Mouse (Mus musculus) v-Abl transformed pro-B cells (cell line): Measurements from ENCODE around the gene F830045P16Rik.
"Not testable (repeated sequence)": the region's sequence is repeated elsewhere in the genome, so short reads cannot be mapped to it uniquely, and the experiment has no call there.

ENCODE experiments used
- in situ Hi-C, 2 experiments: fragments of 400-800 bp; cut with MboI; formaldehyde crosslinking; loops; one replicate each; pipeline ENCODE4 v1.15.1; 2025; ENCODE audit not compliant: unreplicated experiment in 2 of 2

F830045P16Rik gene

GRCm38 (mm10) chr2:129512147-129512546, 24.3 kb downstream of the F830045P16Rik start:
- in situ Hi-C loops, result not testable (repeated sequence)

GRCm38 (mm10) chr2:129502641-129503040, 33.8 kb downstream of the F830045P16Rik start:
- in situ Hi-C loops, result no loop called here

GRCm38 (mm10) chr2:129489496-129490285, 46.7 kb downstream of the F830045P16Rik start:
- in situ Hi-C loops, result no loop called here

- in situ Hi-C loops, result no loop called here
Observed at GRCm38 (mm10) chr2:129483150-129483549, 53.3 kb downstream of the F830045P16Rik start.

GRCm38 (mm10) chr2:129471905-129472304, 64.5 kb downstream of the F830045P16Rik start:
- in situ Hi-C loops, result loop anchor here in 1 of 2 experiments (10.0 to 25.0 kb wide), 3 partner anchors 297 to 777 kb away; partner anchors contain the start of gene Mertk

GRCm38 (mm10) chr2:129470839-129471238, 65.6 kb downstream of the F830045P16Rik start:
- in situ Hi-C loops, result loop anchor here in 1 of 2 experiments (10.0 to 25.0 kb wide), 3 partner anchors 296 to 776 kb away; partner anchors contain the start of gene Mertk

GRCm38 (mm10) chr2:129438772-129439171, 97.6 kb downstream of the F830045P16Rik start:
- in situ Hi-C loops, result loop anchor here in 1 of 2 experiments (25.0 kb wide), 1 partner anchor 551 kb away; no protein-coding TSS in a partner anchor

- in situ Hi-C loops, result loop anchor here in 1 of 2 experiments (25.0 kb wide), 1 partner anchor 548 kb away; no protein-coding TSS in a partner anchor
Observed at GRCm38 (mm10) chr2:129435154-129435553, 101.2 kb downstream of the F830045P16Rik start.

- in situ Hi-C loops, result loop anchor here (25.0 kb wide), 1 partner anchor 261 kb away; no protein-coding TSS in a partner anchor
Observed at GRCm38 (mm10) chr2:129423741-129424140, 112.7 kb downstream of the F830045P16Rik start.

GRCm38 (mm10) chr2:129420897-129421561, 115.4 kb downstream of the F830045P16Rik start:
- in situ Hi-C loops, result loop anchor here (25.0 kb wide), 1 partner anchor 259 kb away; no protein-coding TSS in a partner anchor

- in situ Hi-C loops, result loop anchor here (25.0 kb wide), 1 partner anchor 257 kb away; no protein-coding TSS in a partner anchor
Observed at GRCm38 (mm10) chr2:129419361-129419880, 117.0 kb downstream of the F830045P16Rik start.

- in situ Hi-C loops, result loop anchor here (25.0 kb wide), 1 partner anchor 252 kb away; no protein-coding TSS in a partner anchor
Observed at GRCm38 (mm10) chr2:129414593-129414992, 121.8 kb downstream of the F830045P16Rik start.

GRCm38 (mm10) chr2:129413488-129413887, 122.9 kb downstream of the F830045P16Rik start:
- in situ Hi-C loops, result loop anchor here (25.0 kb wide), 1 partner anchor 251 kb away; no protein-coding TSS in a partner anchor

- in situ Hi-C loops, result loop anchor here (25.0 kb wide), 1 partner anchor 249 kb away; no protein-coding TSS in a partner anchor
Observed at GRCm38 (mm10) chr2:129411651-129412050, 124.8 kb downstream of the F830045P16Rik start.

GRCm38 (mm10) chr2:129410344-129410743, 126.1 kb downstream of the F830045P16Rik start:
- in situ Hi-C loops, result loop anchor here (25.0 kb wide), 1 partner anchor 248 kb away; no protein-coding TSS in a partner anchor

- in situ Hi-C loops, result loop anchor here (25.0 kb wide), 1 partner anchor 246 kb away; no protein-coding TSS in a partner anchor
Observed at GRCm38 (mm10) chr2:129408476-129408875, 127.9 kb downstream of the F830045P16Rik start.
